Mouse (Mus musculus) spleen, adult 10 weeks (tissue): ENCODE data around the gene Pde12. TPM values are rescaled to one million over a fixed set of nuclear protein-coding genes. Genes with fewer than 3 reads are reported as not detected.

Experiments used
- polyA plus RNA-seq: library from polyadenylated mRNA; stranded (reverse); fragments of 350-450 nt; fragmentation: Illumina TruSeq; extraction: RNeasy Lipid Tissue Mini Kit (QIAGEN cat#74804); gene quantifications from one replicate; pipeline ENCODE4 v1.2.3, GENCODE M21; 2015; ENCODE audit warnings: low replicate concordance; ENCODE audit not compliant: insufficient read depth

Gene Pde12
- polyA plus RNA-seq, result 7.8 TPM

GRCm38 (mm10) chr14:26669292-26670073, at the start of gene Pde12:
Pde12 (minus strand) TSS chr14:26669883.

GRCm38 (mm10) chr14:26692974-26693373, 23.3 kb upstream of the Pde12 start, which contains the start of gene Dnah12:
Dnah12 (plus strand) TSS chr14:26693274.

GRCm38 (mm10) chr14:26637851-26638707, 31.6 kb downstream of the Pde12 start, which contains the start of gene Arf4:
Arf4 (plus strand) TSS chr14:26638074.

Other genes starting within 250 kb of the Pde12 start
- 75.6 TPM for gene Slmap, start 135.0 kb downstream of the Pde12 start, polyA plus RNA-seq
- gene Dennd6a, start 96.0 kb downstream of the Pde12 start, polyA plus RNA-seq, result 55.7 TPM
- 209 TPM for gene Arf4, start 31.8 kb downstream of the Pde12 start, polyA plus RNA-seq
- 0.11 TPM for gene Dnah12, start 23.4 kb upstream of the Pde12 start, polyA plus RNA-seq
- not detected for gene Asb14, start 224.7 kb upstream of the Pde12 start, polyA plus RNA-seq